Mouse (Mus musculus) ES-Bruce4 (cell line): ENCODE data around the gene Fam81a. TPM values are rescaled to one million over a fixed set of nuclear protein-coding genes. Genes with fewer than 3 reads are reported as not detected.

Experiments used
- H3K27ac ChIP-seq: 2 replicates; pipeline ENCODE4 v1.5.1; 2012; ENCODE audit warnings: low read length, inconsistent platforms; ENCODE audit not compliant: insufficient read depth
- H3K27me3 ChIP-seq: 2 replicates; pipeline ENCODE4 v1.6.1; 2012; ENCODE audit warnings: mild to moderate bottlenecking, low read length, inconsistent platforms; ENCODE audit not compliant: control insufficient read depth, poor library complexity, insufficient read depth, severe bottlenecking
- H3K36me3 ChIP-seq: 2 replicates; pipeline ENCODE4 v1.6.1; 2012; ENCODE audit warnings: inconsistent platforms, mild to moderate bottlenecking, low read length, moderate library complexity; ENCODE audit not compliant: control insufficient read depth, poor library complexity, insufficient read depth, severe bottlenecking
- H3K4me1 ChIP-seq: one replicate; pipeline ENCODE4 v1.8.1; 2011; ENCODE audit warnings: low read length; ENCODE audit not compliant: control insufficient read depth, insufficient read depth
- H3K4me3 ChIP-seq: 2 replicates; pipeline ENCODE4 v1.5.1; 2011; ENCODE audit warnings: low read depth, mild to moderate bottlenecking, low read length
- H3K9ac ChIP-seq: 2 replicates; pipeline ENCODE4 v1.6.1; 2012; ENCODE audit warnings: low read depth, mild to moderate bottlenecking, inconsistent platforms; ENCODE audit not compliant: poor library complexity, severe bottlenecking
- H3K9me3 ChIP-seq: replicated peaks from 2 replicates; pipeline ENCODE4 v1.6.1; 2012; ENCODE audit warnings: mild to moderate bottlenecking, low read length, inconsistent platforms; ENCODE audit not compliant: control insufficient read depth, poor library complexity, insufficient read depth, severe bottlenecking
- CTCF ChIP-seq: IDR thresholded peaks from one replicate; pipeline ENCODE4 v1.8.1; 2011; ENCODE audit warnings: low read depth, low read length
- EP300 ChIP-seq: IDR thresholded peaks from 2 replicates; pipeline ENCODE4 v1.6.1; 2011; ENCODE audit warnings: low read depth, low read length; ENCODE audit not compliant: insufficient read depth
- POLR2A ChIP-seq: IDR thresholded peaks from one replicate; pipeline ENCODE4 v1.8.1; 2011; ENCODE audit warnings: low read length; ENCODE audit not compliant: insufficient read depth
- polyA plus RNA-seq: library from polyadenylated mRNA; stranded (reverse); fragments of >200 nt; gene quantifications from 2 replicates; pipeline ENCODE4 v1.2.4, GENCODE M21; 2011; ENCODE audit warnings: low read depth; ENCODE audit not compliant: missing spikeins, insufficient read depth, insufficient read length

Gene Fam81a
- polyA plus RNA-seq, result 7.8 and 8.3 TPM in 2 replicates

DNA sequence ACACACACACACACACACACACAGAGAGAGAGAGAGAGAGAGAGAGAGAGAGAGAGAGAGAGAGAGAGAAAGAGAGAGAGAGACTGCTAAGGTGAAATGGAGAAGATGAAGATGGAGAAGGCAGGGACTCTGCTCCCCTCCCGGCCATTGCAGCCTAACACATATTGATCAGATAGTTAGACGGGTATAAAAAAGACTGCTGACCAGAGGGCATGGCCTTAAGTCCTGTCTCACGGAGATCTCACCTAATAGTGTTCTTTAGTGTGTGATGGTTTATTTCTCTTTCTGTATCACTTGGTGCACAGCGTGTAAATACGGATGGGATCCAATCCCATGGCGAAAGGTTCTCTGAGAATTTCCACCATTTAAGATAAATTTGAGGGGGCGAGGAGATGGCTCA is at the start of gene Fam81a:
TSS of gene Fam81a (minus strand) at position 101 of the 400 bp plus-strand sequence.
- TF ChIP-seq POLR2A (no peak), CTCF (no peak), EP300 (no peak)
- H3K4me3 ChIP-seq, result peak within 1 kb of the TSS; percentile 72
- H3K27me3 ChIP-seq, result no peaks in the 10 kb centered on the region
- H3K9ac ChIP-seq, result 0 out of 2 replicates have a peak within 1 kb of the TSS, but pooled peaks have one; percentile 22
- H3K36me3 ChIP-seq, result no peaks in the 10 kb centered on the region
- H3K9me3 ChIP-seq, result no peaks in the 10 kb centered on the region
- peaks cover 1% of the 10 kb centered on the region for H3K4me1 ChIP-seq
- H3K27ac ChIP-seq, result no peak within 1 kb of the TSS

DNA sequence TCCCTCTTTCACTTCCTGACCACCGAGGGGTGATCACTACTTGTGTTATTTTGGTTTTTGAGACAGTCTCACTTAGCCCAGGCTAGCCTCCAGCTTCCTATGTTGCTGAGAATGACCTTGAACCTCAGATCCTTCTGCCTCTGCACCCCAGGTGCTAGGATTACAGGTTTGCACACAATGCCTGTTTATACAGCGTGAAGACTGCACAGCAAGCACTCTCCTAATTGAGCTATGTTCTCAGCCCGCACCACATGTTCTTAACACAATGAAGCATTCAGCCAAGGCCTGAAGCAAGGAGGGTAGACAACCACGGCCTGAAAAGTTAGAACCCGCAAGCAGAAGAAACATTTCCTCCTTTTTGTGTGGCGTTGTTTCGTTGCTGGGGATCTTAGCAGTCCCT is 40.3 kb upstream of the Fam81a start:
- Histone ChIP-seq H3K27me3 (no peaks in the 10 kb centered on the region), H3K4me1 (peaks cover 2% of the 10 kb centered on the region), H3K27ac (no peak overlapping the region), H3K9ac (no peak overlapping the region), H3K9me3 (no peaks in the 10 kb centered on the region), H3K36me3 (no peaks in the 10 kb centered on the region), H3K4me3 (no peak overlapping the region)
- TF ChIP-seq CTCF (no peak), EP300 (no peak), POLR2A (no peak)

- TF ChIP-seq POLR2A (no peak), CTCF (no peak), EP300 (no peak)
- Histone ChIP-seq H3K27ac (no peak overlapping the region), H3K36me3 (no peaks in the 10 kb centered on the region), H3K4me1 (peaks cover 2% of the 10 kb centered on the region), H3K9me3 (no peaks in the 10 kb centered on the region), H3K27me3 (no peaks in the 10 kb centered on the region), H3K4me3 (no peak overlapping the region), H3K9ac (no peak overlapping the region)
Measured at GRCm38 (mm10) chr9:70181719-70182118, 39.4 kb upstream of the Fam81a start.

DNA sequence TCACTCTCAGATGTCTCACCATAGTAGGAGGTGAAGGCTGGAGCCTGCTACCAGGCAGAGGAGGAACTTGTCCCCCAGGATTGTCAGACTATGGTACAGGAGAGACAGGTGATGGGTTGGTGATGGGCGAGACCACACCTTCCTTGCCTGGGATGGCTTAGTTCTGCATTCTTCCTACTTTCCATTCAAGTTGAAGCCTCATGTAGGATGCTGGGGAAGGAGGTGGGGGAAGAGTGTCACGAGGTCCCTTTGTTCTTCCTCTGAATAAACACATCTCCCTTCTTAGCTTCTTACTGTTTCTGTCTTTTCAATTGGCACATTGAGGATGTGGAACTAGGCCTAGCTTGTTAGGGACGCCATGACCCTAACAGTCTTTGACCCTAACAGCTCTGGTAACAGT is 33.9 kb upstream of the Fam81a start:
- TF ChIP-seq CTCF (no peak), POLR2A (no peak), EP300 (no peak)
- Histone ChIP-seq H3K27me3 (no peaks in the 10 kb centered on the region), H3K4me3 (no peak overlapping the region), H3K9ac (no peak overlapping the region), H3K36me3 (no peaks in the 10 kb centered on the region), H3K9me3 (no peaks in the 10 kb centered on the region), H3K4me1 (peaks cover 5% of the 10 kb centered on the region), H3K27ac (peak overlapping the region; percentile 8; the same call in 1 of the 2 replicates)

GRCm38 (mm10) chr9:70174896-70175295 is 32.5 kb upstream of the Fam81a start:
- no peak overlapping the region for H3K9ac ChIP-seq
- no peaks in the 10 kb centered on the region for H3K36me3 ChIP-seq
- no peak overlapping the region for H3K4me3 ChIP-seq
- H3K27me3 ChIP-seq, result no peaks in the 10 kb centered on the region
- TF ChIP-seq CTCF, result no peak
- no peak for TF ChIP-seq POLR2A
- no peak for TF ChIP-seq EP300
- H3K4me1 ChIP-seq, result peaks cover 5% of the 10 kb centered on the region
- H3K9me3 ChIP-seq, result no peaks in the 10 kb centered on the region
- H3K27ac ChIP-seq, result 0 out of 2 replicates have a peak overlapping the region, but pooled peaks have one; percentile 20

DNA sequence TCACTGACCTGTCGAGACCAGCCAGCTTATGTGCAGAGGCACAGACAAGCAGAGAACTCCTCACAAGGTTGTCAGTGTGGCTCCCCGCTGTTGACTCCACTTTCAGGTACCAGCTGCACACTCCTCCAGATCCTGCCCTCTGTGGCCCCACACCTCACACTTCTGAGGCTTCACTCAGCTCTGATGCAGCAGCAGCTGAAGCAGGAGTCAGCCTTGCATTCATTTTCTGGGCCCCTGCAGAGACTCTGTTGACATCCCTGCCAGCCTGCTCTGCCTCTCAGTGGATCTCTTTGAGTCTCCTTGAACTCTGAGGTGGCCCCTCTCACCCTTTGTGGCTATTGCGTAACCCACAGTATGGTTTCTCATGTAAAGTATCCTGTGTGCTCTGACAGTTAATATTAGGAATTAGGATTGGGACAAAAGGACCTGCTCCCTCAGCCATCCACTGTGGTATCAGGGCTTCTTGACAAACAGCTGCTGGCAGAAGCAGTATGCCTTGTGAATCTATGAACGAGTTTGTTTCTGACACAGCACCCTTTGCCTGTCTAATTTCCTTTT is 32.0 kb upstream of the Fam81a start:
- Histone ChIP-seq H3K4me3 (no peak overlapping the region), H3K9me3 (no peaks in the 10 kb centered on the region), H3K27ac (0 out of 2 replicates have a peak overlapping the region, but pooled peaks have one; percentile 20), H3K27me3 (no peaks in the 10 kb centered on the region), H3K9ac (no peak overlapping the region), H3K4me1 (peaks cover 5% of the 10 kb centered on the region), H3K36me3 (no peaks in the 10 kb centered on the region)
- no peak for TF ChIP-seq EP300
- no peak for TF ChIP-seq CTCF
- no peak for TF ChIP-seq POLR2A
